Mouse (Mus musculus): ENCODE measurements around the gene Supt20. TPM values are rescaled to one million over a fixed set of nuclear protein-coding genes. Genes with fewer than 3 reads are reported as not detected.
"Not testable (repeated sequence)": the region's sequence is repeated elsewhere in the genome, so short reads cannot be mapped to it uniquely, and the experiment has no call there.

Supt20 gene
- polyA plus RNA-seq, 1 experiment from 2014 or later = 126 TPM

GRCm38 (mm10) chr3:54759211-54759610, 66.6 kb downstream of the Supt20 start:
- 84% methylated on average over 9 of the region's 9 CpGs for WGBS
- no peaks in the 10 kb centered on the region for H3K36me3 ChIP-seq
- H3K27me3 ChIP-seq = peaks cover 20% of the 10 kb centered on the region
- H3K4me1 ChIP-seq (replicated peaks) = peaks cover 26% of the 10 kb centered on the region; the same call in 1 of the 2 replicates
- H3K9ac ChIP-seq (replicated peaks) = no peak overlapping the region
- H3K9me3 ChIP-seq = no peaks in the 10 kb centered on the region
- no peak overlapping the region for H3K27ac ChIP-seq
- H3K4me3 ChIP-seq (replicated peaks) = no peak overlapping the region
- no peak for ATAC-seq (ENCODE audit: insufficient number of reproducible peaks, insufficient read depth, low FRiP score, low TSS enrichment, low read depth)
- H3K4me2 ChIP-seq = no peak overlapping the region

- no peak for ATAC-seq (ENCODE audit: insufficient number of reproducible peaks, insufficient read depth, low FRiP score, low TSS enrichment, low read depth)
- no peaks in the 10 kb centered on the region for H3K36me3 ChIP-seq
- peaks cover 23% of the 10 kb centered on the region; the same call in 1 of the 2 replicates for H3K4me1 ChIP-seq (replicated peaks)
- H3K4me3 ChIP-seq (replicated peaks) = no peak overlapping the region
- no peak overlapping the region for H3K9ac ChIP-seq (replicated peaks)
- 72% methylated on average over 15 of the region's 15 CpGs for WGBS
- no peak overlapping the region for H3K4me2 ChIP-seq
- no peak overlapping the region for H3K27ac ChIP-seq
- peaks cover 10% of the 10 kb centered on the region for H3K27me3 ChIP-seq
- no peaks in the 10 kb centered on the region for H3K9me3 ChIP-seq
Observed at GRCm38 (mm10) chr3:54760321-54761115, 67.9 kb downstream of the Supt20 start.

- Histone ChIP-seq H3K9ac (replicated peaks) (no peak overlapping the region), H3K27ac (no peak overlapping the region), H3K4me1 (replicated peaks) (peaks cover 18% of the 10 kb centered on the region; the same call in 1 of the 2 replicates), H3K27me3 (peaks cover 7% of the 10 kb centered on the region), H3K4me2 (no peak overlapping the region), H3K36me3 (no peaks in the 10 kb centered on the region), H3K4me3 (replicated peaks) (no peak overlapping the region), H3K9me3 (no peaks in the 10 kb centered on the region)
- ATAC-seq (ENCODE audit: insufficient number of reproducible peaks, insufficient read depth, low FRiP score, low TSS enrichment, low read depth) = no peak
- 93% methylated on average over 1 of the region's 1 CpGs for WGBS
Observed at GRCm38 (mm10) chr3:54761258-54761657, 68.7 kb downstream of the Supt20 start.

DNA sequence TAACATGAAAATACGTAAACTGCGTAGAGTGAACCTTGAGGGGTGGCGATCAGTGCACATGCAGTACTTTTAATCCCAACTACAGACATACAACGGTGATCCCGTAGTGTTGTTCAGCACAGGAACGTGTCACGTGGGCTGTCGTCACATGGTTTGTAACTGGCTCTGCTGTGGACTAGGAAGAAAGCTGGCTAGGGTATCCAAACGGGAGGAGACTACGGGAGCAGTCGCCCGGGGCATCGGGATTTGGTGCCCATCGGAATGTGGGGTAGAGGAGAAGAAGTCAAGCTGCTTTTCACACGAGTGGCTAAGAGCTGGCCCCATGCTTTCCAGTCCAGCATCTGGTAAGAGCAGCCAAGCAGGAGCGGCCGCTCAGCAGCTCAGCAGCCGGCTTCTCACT, 71.8 kb downstream of the Supt20 start:
- WGBS = 74% methylated on average over 18 of the region's 18 CpGs
- Histone ChIP-seq H3K27ac (no peak overlapping the region), H3K27me3 (no peaks in the 10 kb centered on the region), H3K4me1 (replicated peaks) (0 out of 2 replicates have a peak, but pooled peaks cover 6% of the 10 kb centered on the region), H3K9ac (replicated peaks) (no peak overlapping the region), H3K36me3 (no peaks in the 10 kb centered on the region), H3K4me2 (peak overlapping the region; percentile 33), H3K4me3 (replicated peaks) (peak overlapping the region; percentile 19; the same call in 1 of the 2 replicates), H3K9me3 (no peaks in the 10 kb centered on the region)
- ATAC-seq (ENCODE audit: insufficient number of reproducible peaks, insufficient read depth, low FRiP score, low TSS enrichment, low read depth) = no peak

DNA sequence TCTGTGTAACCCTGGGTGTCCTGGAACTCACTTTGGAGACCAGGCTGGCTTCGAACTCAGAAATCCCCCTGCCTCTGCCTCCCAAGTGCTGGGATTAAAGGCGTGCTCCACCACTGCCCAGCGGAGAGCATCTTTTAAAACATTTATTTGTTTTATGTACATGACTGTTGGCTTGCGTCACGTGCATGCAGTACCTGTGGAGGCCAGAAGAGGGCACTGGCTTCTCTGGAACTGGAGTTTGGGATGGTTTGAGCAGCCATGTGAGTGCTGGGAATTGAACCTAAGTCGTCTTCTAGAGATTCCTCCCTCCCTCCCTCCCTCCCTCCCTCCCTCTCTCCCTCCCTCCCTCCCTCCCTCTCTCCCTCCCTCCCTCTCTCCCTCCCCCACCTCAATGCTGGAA, 72.9 kb downstream of the Supt20 start:
- H3K4me1 ChIP-seq (replicated peaks); H3K9ac ChIP-seq (replicated peaks); H3K27ac ChIP-seq; ATAC-seq (ENCODE audit: insufficient number of reproducible peaks, insufficient read depth, low FRiP score, low TSS enrichment, low read depth); H3K9me3 ChIP-seq; H3K36me3 ChIP-seq; H3K4me3 ChIP-seq (replicated peaks); H3K27me3 ChIP-seq; H3K4me2 ChIP-seq: not testable (repeated sequence)
- WGBS = 87% methylated on average over 6 of the region's 6 CpGs

DNA sequence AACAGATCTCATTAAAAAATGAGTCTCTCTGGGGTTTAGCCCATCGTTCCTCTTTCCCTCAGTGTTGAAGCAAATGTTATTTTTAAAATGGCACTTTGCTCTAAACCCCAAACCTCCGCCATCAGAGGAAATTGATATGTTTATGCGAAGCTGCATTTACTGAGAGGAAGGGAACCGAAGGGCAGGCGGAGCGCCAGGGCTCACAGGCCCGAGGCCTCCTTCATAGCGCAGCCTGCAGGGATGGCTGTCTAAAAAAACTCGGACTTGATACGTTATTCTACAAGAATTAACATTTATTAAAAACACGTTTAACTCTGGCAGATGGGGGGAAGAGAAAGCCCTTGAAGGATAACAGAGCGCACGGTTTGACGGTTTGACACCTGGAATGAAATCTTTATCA, 73.4 kb downstream of the Supt20 start:
- 84% methylated on average over 14 of the region's 14 CpGs for WGBS
- Histone ChIP-seq H3K27ac (no peak overlapping the region), H3K4me3 (replicated peaks) (no peak overlapping the region), H3K4me2 (no peak overlapping the region), H3K9me3 (no peaks in the 10 kb centered on the region), H3K36me3 (no peaks in the 10 kb centered on the region), H3K9ac (replicated peaks) (no peak overlapping the region), H3K4me1 (replicated peaks) (0 out of 2 replicates have a peak, but pooled peaks cover 6% of the 10 kb centered on the region), H3K27me3 (no peaks in the 10 kb centered on the region)
- ATAC-seq (ENCODE audit: insufficient number of reproducible peaks, insufficient read depth, low FRiP score, low TSS enrichment, low read depth) = no peak

GRCm38 (mm10) chr3:54766811-54767210, 74.2 kb downstream of the Supt20 start:
- WGBS = 86% methylated on average over 5 of the region's 5 CpGs
- no peaks in the 10 kb centered on the region for H3K27me3 ChIP-seq
- no peaks in the 10 kb centered on the region for H3K9me3 ChIP-seq
- H3K4me2 ChIP-seq = no peak overlapping the region
- H3K4me3 ChIP-seq (replicated peaks) = no peak overlapping the region
- no peak for ATAC-seq (ENCODE audit: insufficient number of reproducible peaks, insufficient read depth, low FRiP score, low TSS enrichment, low read depth)
- H3K36me3 ChIP-seq = no peaks in the 10 kb centered on the region
- no peak overlapping the region for H3K27ac ChIP-seq
- no peak overlapping the region for H3K9ac ChIP-seq (replicated peaks)
- H3K4me1 ChIP-seq (replicated peaks) = 0 out of 2 replicates have a peak, but pooled peaks cover 6% of the 10 kb centered on the region

- Histone ChIP-seq H3K4me3 (replicated peaks) (no peak overlapping the region), H3K4me2 (no peak overlapping the region), H3K36me3 (no peaks in the 10 kb centered on the region), H3K27me3 (no peaks in the 10 kb centered on the region; the same call in 1 of the 2 replicates), H3K9ac (replicated peaks) (no peak overlapping the region), H3K4me1 (replicated peaks) (0 out of 2 replicates have a peak, but pooled peaks cover 6% of the 10 kb centered on the region), H3K27ac (no peak overlapping the region), H3K9me3 (peaks cover 3% of the 10 kb centered on the region; the same call in 1 of the 2 replicates)
- WGBS = 88% methylated on average over 8 of the region's 8 CpGs
- no peak for ATAC-seq (ENCODE audit: insufficient number of reproducible peaks, insufficient read depth, low FRiP score, low TSS enrichment, low read depth)
Observed at GRCm38 (mm10) chr3:54768592-54768991, 76.0 kb downstream of the Supt20 start.

DNA sequence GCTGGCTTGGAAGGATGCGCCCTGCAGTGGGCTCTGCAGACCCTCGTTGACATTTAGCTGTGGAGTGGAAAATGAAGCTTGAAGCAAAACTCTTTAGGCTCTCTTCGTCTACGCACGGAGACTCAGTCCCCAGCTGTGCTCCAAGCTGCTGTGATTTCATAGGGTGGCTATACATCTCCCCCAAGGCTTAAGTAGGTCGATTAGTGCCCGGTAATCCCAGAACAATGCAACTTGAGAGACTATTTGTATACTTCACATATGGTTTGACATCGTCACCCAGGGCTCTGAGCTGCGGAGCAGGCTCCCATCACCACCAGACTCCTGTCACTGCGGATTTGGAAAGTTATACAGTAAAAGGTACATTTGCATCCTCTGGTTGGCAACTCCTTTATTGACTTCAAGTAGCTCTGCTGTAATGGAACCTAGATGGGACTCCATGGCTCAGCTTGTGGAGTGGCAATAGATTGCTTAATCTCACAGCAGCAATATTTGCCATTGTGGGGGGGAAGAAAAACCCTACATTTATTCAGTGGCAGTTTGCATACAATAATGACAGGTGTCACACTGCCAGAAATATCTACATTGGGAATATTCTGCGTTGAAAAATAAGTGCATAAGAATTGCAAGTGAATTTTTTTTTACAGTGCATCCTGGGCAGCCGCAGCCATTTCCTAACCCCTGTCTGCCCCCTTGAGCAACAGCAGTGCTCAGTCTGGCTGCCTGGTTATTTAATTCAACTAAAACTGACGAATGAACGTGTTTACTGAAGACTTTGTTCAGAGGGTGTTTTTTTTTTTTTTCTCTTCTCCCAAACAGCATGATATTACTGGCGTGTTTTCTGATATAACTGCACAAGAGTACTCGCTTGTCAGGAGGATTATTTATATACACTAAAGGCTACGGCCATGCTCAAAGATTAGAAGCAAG, 77.0 kb downstream of the Supt20 start:
- Histone ChIP-seq H3K4me3 (replicated peaks) (no peak overlapping the region), H3K27ac (no peak overlapping the region), H3K4me1 (replicated peaks) (no peaks in the 10 kb centered on the region), H3K9me3 (peaks cover 5% of the 10 kb centered on the region; the same call in 1 of the 2 replicates), H3K27me3 (no peaks in the 10 kb centered on the region; the same call in 1 of the 2 replicates), H3K4me2 (no peak overlapping the region), H3K9ac (replicated peaks) (no peak overlapping the region), H3K36me3 (no peaks in the 10 kb centered on the region)
- no peak for ATAC-seq (ENCODE audit: insufficient number of reproducible peaks, insufficient read depth, low FRiP score, low TSS enrichment, low read depth)
- 81% methylated on average over 17 of the region's 17 CpGs for WGBS

- Histone ChIP-seq H3K4me1 (replicated peaks) (no peaks in the 10 kb centered on the region), H3K27ac (no peak overlapping the region), H3K9ac (replicated peaks) (no peak overlapping the region), H3K36me3 (no peaks in the 10 kb centered on the region), H3K4me3 (replicated peaks) (no peak overlapping the region), H3K27me3 (no peaks in the 10 kb centered on the region; the same call in 1 of the 2 replicates), H3K4me2 (no peak overlapping the region), H3K9me3 (peaks cover 5% of the 10 kb centered on the region; the same call in 1 of the 2 replicates)
- 83% methylated on average over 6 of the region's 6 CpGs for WGBS
- ATAC-seq (ENCODE audit: insufficient number of reproducible peaks, insufficient read depth, low FRiP score, low TSS enrichment, low read depth) = no peak
Observed at GRCm38 (mm10) chr3:54773613-54774012, 81.0 kb downstream of the Supt20 start.
